Mouse (Mus musculus) forebrain, embryonic 15.5 days (tissue): Measurements from ENCODE around the gene Gm20403. TPM values are rescaled to one million over a fixed set of nuclear protein-coding genes. Genes with fewer than 3 reads are reported as not detected.

ENCODE experiments used
- ATAC-seq: fragments of 200-750 bp; cut with Nextera tagmentation; replicated peaks from 2 replicates; pipeline ENCODE4 v1.8.0; 2017; ENCODE audit warnings: mild to moderate bottlenecking, moderate TSS enrichment, moderate library complexity
- H3K27ac ChIP-seq: fragments of 300-500 bp; sonication (generic); replicated peaks from 2 replicates; pipeline ENCODE4 v1.5.1; 2015; ENCODE audit warnings: mild to moderate bottlenecking, inconsistent platforms
- H3K27me3 ChIP-seq: fragments of 300-500 bp; sonication (generic); 2 replicates; pipeline ENCODE4 v1.6.1; 2015; ENCODE audit warnings: inconsistent platforms
- H3K36me3 ChIP-seq: fragments of 300-500 bp; sonication (generic); 2 replicates; pipeline ENCODE4 v1.6.1; 2015; ENCODE audit warnings: mild to moderate bottlenecking, inconsistent platforms
- H3K4me1 ChIP-seq: fragments of 300-500 bp; sonication (generic); 2 replicates; pipeline ENCODE4 v1.6.1; 2015; ENCODE audit warnings: inconsistent platforms
- H3K4me2 ChIP-seq: fragments of 300-500 bp; sonication (generic); replicated peaks from 2 replicates; pipeline ENCODE4 v1.6.1; 2015; ENCODE audit warnings: mild to moderate bottlenecking, inconsistent platforms
- H3K4me3 ChIP-seq: fragments of 300-500 bp; sonication (generic); 2 replicates; pipeline ENCODE4 v1.5.1; 2015; ENCODE audit warnings: mild to moderate bottlenecking, inconsistent platforms
- H3K9ac ChIP-seq: fragments of 300-500 bp; sonication (generic); replicated peaks from 2 replicates; pipeline ENCODE4 v1.6.1; 2015; ENCODE audit warnings: mild to moderate bottlenecking, inconsistent platforms
- H3K9me3 ChIP-seq: fragments of 300-500 bp; sonication (generic); 2 replicates; pipeline ENCODE4 v1.6.1; 2016; ENCODE audit warnings: inconsistent platforms
- WGBS: fragments of 180-500 bp; shearing (Covaris S2); methylation state at CpG from one replicate; pipeline ENCODE4 v1.1.7; 2015; ENCODE audit warnings: mixed read lengths; 5-methylcytosine and 5-hydroxymethylcytosine counted together
- polyA plus RNA-seq: library from polyadenylated mRNA; unstranded; fragments of >200 nt; fragmentation: Nextera tagmentation; extraction: Ambion mirVana; gene quantifications from 2 replicates; pipeline ENCODE4 v1.2.1, GENCODE M21; 2015

The Gm20403 gene
- polyA plus RNA-seq, 1 experiment from 2014 or later: not detected

DNA sequence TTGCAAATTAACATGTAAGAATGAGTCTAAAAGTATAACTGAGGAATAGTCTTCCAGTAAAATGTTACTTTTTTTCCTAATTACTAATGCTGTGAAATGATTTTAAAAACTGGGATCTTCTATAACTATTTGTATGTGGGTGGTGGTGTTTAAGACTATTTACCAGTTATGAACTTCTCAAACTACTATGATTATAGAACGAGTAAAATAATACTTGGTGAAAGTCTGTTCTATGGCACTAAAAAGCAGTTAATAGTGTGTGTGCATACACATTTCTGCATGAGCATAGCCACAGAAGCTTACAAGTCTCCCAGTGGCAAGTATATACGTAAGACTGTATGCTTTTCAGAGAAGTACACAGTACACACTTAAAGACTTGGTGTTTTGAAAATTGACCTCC is 827 bp upstream of the Gm20403 start:
- H3K36me3 ChIP-seq: no peaks in the 10 kb centered on the region
- no peak overlapping the region for H3K4me3 ChIP-seq
- H3K4me2 ChIP-seq: no peak overlapping the region
- no peak for ATAC-seq
- peaks cover 11% of the 10 kb centered on the region for H3K4me1 ChIP-seq
- 85% methylated on average over 2 of the region's 2 CpGs for WGBS
- no peaks in the 10 kb centered on the region for H3K27me3 ChIP-seq
- no peaks in the 10 kb centered on the region for H3K9me3 ChIP-seq
- no peak overlapping the region for H3K27ac ChIP-seq
- no peak overlapping the region for H3K9ac ChIP-seq

DNA sequence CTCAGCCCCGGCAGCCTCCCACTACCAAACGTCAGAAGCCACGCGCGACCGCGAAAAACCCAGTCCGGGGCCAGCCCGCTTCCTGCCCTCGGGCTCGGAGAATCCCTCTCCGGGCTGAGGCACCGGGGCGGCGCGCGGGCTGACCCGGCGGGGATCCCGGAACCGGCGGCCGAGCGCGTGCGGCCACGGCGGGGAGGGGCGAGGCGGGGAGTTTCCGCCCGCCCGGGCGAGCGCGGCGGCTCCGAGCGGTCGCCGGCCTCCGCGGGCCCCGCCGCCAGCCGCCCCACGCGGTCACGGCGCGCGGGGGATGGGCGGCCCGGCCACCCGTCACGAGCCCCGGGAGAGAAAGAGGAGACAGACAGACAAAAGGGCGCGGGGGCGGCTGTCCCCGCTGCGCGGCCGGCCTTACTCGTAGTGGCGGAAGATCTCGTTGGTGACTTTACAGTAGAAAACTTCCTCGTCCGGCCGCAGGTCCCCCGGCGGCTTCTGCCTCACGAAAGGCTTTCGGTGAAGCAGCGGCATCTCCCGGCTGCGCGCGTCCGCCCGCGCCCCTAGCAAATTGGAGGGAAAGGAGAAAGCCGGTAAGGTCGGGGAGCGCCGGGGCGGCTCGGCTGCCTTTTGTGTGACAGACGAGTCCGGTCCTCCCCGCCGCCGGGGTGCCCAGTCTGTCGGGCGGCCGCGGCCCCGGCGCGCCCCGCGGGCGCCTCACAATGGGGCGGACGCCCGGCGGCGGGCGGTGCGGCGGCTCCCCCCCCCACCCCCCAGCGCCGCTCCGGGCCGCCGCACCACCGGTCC is 875 bp downstream of the Gm20403 start:
- Histone ChIP-seq H3K36me3 (no peaks in the 10 kb centered on the region), H3K4me3 (peak overlapping the region; percentile 77), H3K27ac (peak overlapping the region; percentile 81), H3K9ac (peak overlapping the region; percentile 69), H3K9me3 (no peaks in the 10 kb centered on the region), H3K4me1 (peaks cover 11% of the 10 kb centered on the region), H3K27me3 (no peaks in the 10 kb centered on the region), H3K4me2 (peak overlapping the region; percentile 85)
- peak; percentile 72 for ATAC-seq
- under 1% methylated on average over 86 of the region's 117 CpGs for WGBS

DNA sequence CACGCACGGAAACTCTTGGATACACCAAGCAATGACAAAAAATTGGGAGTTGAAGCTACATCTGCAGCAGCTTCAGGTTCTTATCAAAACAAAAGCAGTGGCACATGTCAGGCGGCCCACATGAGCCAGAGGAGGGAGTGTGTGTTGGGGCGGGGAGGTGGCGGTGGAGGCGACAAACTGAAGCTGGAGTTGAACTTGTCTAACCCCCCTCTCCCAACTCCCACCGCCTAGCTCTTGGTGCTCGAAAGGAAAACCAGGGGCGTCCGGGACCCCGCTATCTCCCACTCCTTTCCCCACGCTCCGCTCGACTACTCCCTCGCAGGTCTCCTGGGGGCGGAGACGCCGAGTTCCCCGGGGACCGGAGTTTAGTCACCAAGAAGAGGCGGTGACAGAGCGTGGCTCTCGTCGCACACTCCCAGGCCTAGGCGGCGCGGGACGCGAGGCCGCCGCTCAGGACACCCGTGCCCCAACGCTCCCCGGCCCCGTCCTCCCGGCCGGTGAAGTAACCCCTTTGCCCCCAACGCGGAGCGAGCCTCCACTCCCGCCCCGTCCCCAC is 1.6 kb downstream of the Gm20403 start:
- Histone ChIP-seq H3K9me3 (no peaks in the 10 kb centered on the region), H3K4me2 (peak overlapping the region; percentile 85), H3K36me3 (no peaks in the 10 kb centered on the region), H3K4me3 (peak overlapping the region; percentile 77), H3K4me1 (peaks cover 11% of the 10 kb centered on the region), H3K27me3 (no peaks in the 10 kb centered on the region), H3K27ac (peak overlapping the region; percentile 81), H3K9ac (peak overlapping the region; percentile 69)
- under 1% methylated on average over 42 of the region's 42 CpGs for WGBS
- peak; percentile 72 for ATAC-seq

DNA sequence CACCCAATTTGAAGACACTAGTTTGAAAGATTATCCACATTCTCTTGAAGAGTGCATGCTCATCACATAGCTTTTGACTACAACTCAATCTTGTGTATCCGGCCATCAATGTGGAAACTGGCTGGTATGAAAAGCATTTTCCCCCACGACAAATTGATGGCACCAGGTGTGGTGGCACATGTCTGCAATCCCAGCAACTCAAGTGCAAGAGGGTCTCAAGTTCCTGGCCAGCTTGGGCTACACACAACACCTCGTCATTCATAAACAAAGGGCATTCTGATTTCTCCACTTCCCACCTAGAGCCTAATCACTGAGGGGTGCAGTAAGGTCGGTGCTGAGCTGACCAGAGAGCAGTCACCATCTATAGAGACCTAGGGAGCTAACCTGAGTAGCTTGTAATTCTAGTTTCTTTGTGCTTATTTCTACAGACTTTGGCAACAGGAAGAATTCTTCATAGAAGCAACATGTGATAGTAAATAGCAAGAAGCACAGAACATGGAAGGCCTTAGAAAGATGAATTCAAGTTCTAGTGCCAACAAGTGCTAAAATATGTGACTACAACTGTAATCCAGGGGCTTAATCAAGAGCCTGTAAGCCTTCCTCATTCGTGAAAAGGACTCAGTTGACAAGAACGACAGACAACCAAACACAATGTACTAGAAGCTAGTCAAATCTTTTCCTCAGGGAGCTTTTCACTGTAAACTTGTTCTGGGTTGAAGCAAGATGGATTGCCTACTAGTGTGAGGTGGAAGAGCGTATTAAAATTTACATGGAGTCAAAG is 3.2 kb downstream of the Gm20403 start:
- Histone ChIP-seq H3K36me3 (no peaks in the 10 kb centered on the region), H3K9me3 (no peaks in the 10 kb centered on the region), H3K27me3 (no peaks in the 10 kb centered on the region), H3K4me3 (no peak overlapping the region), H3K4me1 (peaks cover 11% of the 10 kb centered on the region), H3K27ac (no peak overlapping the region), H3K4me2 (no peak overlapping the region), H3K9ac (no peak overlapping the region)
- no peak for ATAC-seq
- WGBS: 73% methylated on average over 7 of the region's 7 CpGs

DNA sequence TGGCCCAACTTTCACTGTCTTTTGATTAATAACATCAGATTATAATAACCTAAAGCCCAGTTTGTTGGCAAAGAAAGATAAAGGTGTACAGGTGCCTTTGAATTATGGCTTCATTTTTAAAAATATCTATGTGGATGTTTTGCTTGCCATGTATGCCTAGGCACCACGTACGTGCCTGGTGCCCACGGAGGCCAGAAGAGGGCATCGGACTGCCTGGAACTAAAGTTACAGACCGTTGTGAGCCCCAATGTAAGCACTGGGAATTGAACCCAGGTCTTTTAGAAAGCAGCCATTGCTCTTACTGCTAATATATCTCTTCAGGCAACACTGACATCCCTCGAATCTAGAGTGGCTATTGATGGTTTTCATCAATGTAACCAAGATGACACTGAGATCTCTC is 4.4 kb downstream of the Gm20403 start:
- H3K36me3 ChIP-seq: no peaks in the 10 kb centered on the region
- H3K27me3 ChIP-seq: no peaks in the 10 kb centered on the region
- no peaks in the 10 kb centered on the region for H3K9me3 ChIP-seq
- ATAC-seq: no peak
- no peak overlapping the region for H3K27ac ChIP-seq
- no peak overlapping the region for H3K4me3 ChIP-seq
- 65% methylated on average over 6 of the region's 6 CpGs for WGBS
- peaks cover 11% of the 10 kb centered on the region for H3K4me1 ChIP-seq
- H3K9ac ChIP-seq: no peak overlapping the region
- no peak overlapping the region for H3K4me2 ChIP-seq

DNA sequence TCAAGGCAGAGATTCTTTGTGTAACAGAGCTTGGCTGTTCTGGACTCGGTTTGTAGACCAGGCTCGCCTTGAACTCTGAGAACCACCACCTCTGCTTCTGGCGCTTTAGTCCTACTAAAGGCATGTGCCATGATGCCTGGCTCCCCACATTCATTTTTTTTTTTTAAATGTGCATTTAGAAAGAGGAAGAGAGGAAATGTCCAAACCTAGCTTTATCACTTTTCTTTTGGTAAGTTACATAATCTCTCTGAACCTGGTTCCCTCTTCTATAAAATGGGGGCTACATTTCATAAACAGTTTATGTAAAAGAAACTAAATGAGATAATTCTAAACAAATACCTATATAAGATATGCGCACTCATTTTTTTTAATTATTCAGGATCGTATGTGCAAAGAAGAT is 5.4 kb downstream of the Gm20403 start:
- Histone ChIP-seq H3K4me2 (no peak overlapping the region), H3K9me3 (no peaks in the 10 kb centered on the region), H3K9ac (no peak overlapping the region), H3K27ac (no peak overlapping the region), H3K36me3 (no peaks in the 10 kb centered on the region), H3K4me1 (peaks cover 8% of the 10 kb centered on the region), H3K27me3 (no peaks in the 10 kb centered on the region), H3K4me3 (no peak overlapping the region)
- no peak for ATAC-seq
- 81% methylated on average over 5 of the region's 5 CpGs for WGBS

DNA sequence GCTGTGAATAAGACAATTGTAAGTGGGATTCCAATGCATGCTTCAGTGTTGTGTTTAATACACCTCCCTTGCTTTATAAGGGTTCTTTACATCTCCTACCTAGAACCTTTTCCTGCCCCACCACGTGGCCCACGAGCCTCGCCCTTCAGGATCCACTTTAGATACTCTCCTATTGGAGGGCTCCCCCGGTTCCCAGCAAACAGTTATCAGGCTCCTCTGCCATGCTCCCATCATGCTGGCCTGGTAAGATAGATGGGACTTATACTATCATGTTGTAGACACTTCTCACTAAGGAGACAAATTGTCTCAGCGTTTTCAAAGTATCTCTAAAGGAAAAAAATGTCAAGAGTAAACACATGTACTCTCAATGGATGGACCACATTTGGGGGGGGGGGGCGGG is 5.8 kb downstream of the Gm20403 start:
- no peaks in the 10 kb centered on the region for H3K27me3 ChIP-seq
- H3K4me3 ChIP-seq: no peak overlapping the region
- H3K27ac ChIP-seq: no peak overlapping the region
- peaks cover 8% of the 10 kb centered on the region for H3K4me1 ChIP-seq
- no peak overlapping the region for H3K9ac ChIP-seq
- WGBS: 79% methylated on average over 6 of the region's 6 CpGs
- no peak for ATAC-seq
- no peaks in the 10 kb centered on the region for H3K9me3 ChIP-seq
- H3K36me3 ChIP-seq: no peaks in the 10 kb centered on the region
- no peak overlapping the region for H3K4me2 ChIP-seq

DNA sequence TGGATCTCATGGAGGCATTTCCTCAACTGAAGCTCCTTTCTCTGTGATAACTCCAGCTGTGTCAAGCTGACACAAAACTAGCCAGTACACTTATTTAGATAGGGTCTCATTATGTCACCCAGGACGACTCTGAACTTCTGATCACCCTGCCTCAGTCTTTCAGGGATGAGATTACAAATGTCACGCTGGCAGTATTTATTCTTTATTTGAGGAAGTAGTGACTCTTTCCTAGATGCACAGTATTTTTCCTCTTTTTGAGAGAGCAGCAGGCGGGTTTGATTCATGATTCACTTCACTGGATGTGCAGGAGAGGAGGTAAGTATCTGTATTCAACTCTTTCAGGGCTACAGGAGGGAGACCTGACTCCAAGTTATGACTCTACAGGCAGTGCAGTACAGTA is 17.3 kb downstream of the Gm20403 start:
- ATAC-seq: no peak
- H3K4me3 ChIP-seq: no peak overlapping the region
- H3K36me3 ChIP-seq: peaks cover 9% of the 10 kb centered on the region; the same call in 1 of the 2 replicates
- no peaks in the 10 kb centered on the region for H3K4me1 ChIP-seq
- H3K9ac ChIP-seq: no peak overlapping the region
- no peaks in the 10 kb centered on the region for H3K27me3 ChIP-seq
- WGBS: 87% methylated on average over 3 of the region's 3 CpGs
- no peak overlapping the region for H3K4me2 ChIP-seq
- no peaks in the 10 kb centered on the region for H3K9me3 ChIP-seq
- no peak overlapping the region for H3K27ac ChIP-seq

DNA sequence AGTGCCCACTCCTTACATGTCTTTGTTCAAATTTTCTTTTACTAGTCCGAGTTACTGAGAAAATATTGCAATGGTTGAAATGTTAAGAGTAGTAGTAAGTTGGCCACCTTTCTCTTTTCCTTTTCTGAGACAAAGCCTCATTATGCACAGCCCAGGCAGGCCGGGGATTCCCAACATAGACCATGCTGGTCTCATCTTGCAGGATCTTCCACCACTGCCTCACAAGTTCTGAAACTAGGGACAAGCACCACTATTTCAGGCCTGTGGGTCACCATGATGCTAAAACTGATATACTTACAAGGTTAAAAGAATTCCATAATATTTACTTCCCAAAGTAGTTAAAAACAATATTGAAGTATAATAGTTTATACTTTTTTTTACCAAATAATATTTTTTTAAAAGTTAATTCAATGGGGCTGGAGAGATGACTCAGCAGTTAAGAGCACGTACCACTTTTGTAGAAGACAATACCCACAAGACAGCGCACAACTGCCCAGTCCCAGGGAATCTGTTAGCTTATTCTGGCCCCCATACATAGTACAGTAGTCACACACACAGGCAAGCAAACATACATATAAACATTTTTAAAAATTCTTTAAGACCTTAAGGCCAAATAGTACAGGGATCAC is 20.7 kb downstream of the Gm20403 start:
- Histone ChIP-seq H3K9ac (no peak overlapping the region), H3K4me1 (no peaks in the 10 kb centered on the region), H3K9me3 (no peaks in the 10 kb centered on the region), H3K27ac (no peak overlapping the region), H3K27me3 (no peaks in the 10 kb centered on the region), H3K4me3 (no peak overlapping the region), H3K4me2 (no peak overlapping the region), H3K36me3 (no peaks in the 10 kb centered on the region; the same call in 1 of the 2 replicates)
- no peak for ATAC-seq
- 93% methylated on average over 4 of the region's 4 CpGs for WGBS

DNA sequence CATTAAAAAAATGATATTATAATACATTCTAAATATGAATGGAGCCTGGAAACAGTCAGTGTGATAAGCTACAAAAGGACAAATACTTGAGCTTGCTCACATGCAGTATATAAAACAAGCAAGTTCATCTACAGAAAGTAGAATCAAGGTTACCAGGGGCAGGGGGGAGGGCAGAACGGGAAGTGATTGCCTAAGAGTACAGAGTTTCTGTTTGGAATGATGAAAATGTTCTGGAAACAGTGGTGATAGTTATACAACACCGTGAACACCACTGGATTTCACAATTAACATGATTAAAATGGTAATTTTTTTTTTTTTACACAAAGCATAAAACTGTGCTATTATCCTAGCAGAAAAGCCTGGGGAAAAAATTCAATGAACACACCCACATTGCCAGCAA is 26.8 kb downstream of the Gm20403 start:
- no peaks in the 10 kb centered on the region for H3K4me1 ChIP-seq
- ATAC-seq: no peak
- WGBS: 69% methylated on average over 2 of the region's 2 CpGs
- no peak overlapping the region for H3K4me2 ChIP-seq
- no peaks in the 10 kb centered on the region for H3K27me3 ChIP-seq
- H3K27ac ChIP-seq: no peak overlapping the region
- no peak overlapping the region for H3K9ac ChIP-seq
- H3K4me3 ChIP-seq: no peak overlapping the region
- H3K36me3 ChIP-seq: no peaks in the 10 kb centered on the region
- H3K9me3 ChIP-seq: no peaks in the 10 kb centered on the region

DNA sequence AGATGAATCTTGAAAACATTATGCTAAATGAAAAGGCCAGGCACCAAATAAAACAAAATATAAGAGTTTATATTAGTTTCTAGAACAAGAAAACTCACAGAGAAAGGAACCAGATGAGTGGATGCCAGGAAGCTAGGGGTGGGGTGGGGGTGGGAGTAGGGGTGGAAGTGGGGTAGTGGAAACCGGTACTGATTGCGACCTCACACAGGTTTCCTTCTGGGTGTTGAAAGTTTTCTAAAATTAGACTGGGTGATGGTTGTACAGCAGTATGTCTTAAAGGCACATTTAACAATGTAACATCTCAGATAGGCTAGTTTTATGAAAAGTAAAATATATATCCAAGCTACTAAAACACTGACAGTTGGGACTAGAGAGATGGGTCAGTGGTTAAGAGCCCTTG is 29.4 kb downstream of the Gm20403 start:
- H3K4me2 ChIP-seq: no peak overlapping the region
- H3K27me3 ChIP-seq: no peaks in the 10 kb centered on the region
- no peaks in the 10 kb centered on the region for H3K9me3 ChIP-seq
- no peak overlapping the region for H3K9ac ChIP-seq
- WGBS: 95% methylated on average over 2 of the region's 2 CpGs
- H3K4me1 ChIP-seq: no peaks in the 10 kb centered on the region
- H3K4me3 ChIP-seq: no peak overlapping the region
- no peaks in the 10 kb centered on the region for H3K36me3 ChIP-seq
- no peak overlapping the region for H3K27ac ChIP-seq
- ATAC-seq: no peak

DNA sequence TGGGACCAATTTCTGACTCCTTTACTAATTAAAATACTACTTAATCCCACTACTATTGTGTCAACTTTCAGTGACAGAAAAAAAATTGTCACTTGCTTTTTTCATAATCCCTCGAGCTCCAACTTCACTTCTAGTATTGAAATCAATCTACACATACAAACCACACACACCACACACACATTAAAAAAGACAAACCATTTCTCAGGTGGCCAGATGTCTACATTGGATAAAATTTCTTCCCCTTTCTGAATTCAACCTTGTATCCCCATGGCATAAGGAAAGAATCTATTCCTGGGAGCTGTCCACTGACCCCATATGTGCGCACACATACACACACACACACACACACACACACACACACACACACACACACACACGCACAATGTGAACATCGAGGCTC is 29.9 kb downstream of the Gm20403 start:
- WGBS: 90% methylated on average over 4 of the region's 4 CpGs
- Histone ChIP-seq H3K9me3 (no peaks in the 10 kb centered on the region), H3K27me3 (no peaks in the 10 kb centered on the region), H3K4me3 (no peak overlapping the region), H3K9ac (no peak overlapping the region), H3K36me3 (no peaks in the 10 kb centered on the region), H3K4me1 (no peaks in the 10 kb centered on the region), H3K4me2 (no peak overlapping the region), H3K27ac (no peak overlapping the region)
- ATAC-seq: no peak
